Mouse (Mus musculus) telencephalon, adult 2 months (tissue): ENCODE measurements around the gene C530008M17Rik.
"Not testable (repeated sequence)": the region's sequence is repeated elsewhere in the genome, so short reads cannot be mapped to it uniquely, and the experiment has no call there.

Experiments
- DNase-seq: peaks from one replicate; pipeline ENCODE4 v3.0.0-alpha.2; 2011; ENCODE audit warnings: low read depth, low spot score

The C530008M17Rik gene

DNA sequence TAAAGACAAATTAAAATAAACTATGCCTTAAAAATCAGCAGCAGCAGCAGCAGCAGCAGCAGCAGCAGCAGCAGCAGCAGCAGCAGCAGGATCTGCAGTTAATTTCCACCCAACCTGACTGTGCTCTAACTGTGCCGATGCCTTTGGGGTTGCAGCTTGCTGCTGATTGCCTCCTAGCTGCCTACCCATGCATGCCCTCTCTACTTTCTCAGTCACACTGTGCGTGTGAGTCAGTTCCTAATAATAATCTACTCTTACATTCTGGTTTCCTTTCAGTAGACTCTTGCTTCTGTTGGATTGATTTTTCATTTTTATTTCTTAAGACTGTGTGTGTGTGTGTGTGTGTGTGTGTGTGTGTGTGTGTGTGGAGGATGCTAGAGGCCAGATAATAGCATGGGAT lies 236.8 kb downstream of the C530008M17Rik start:
- DNase-seq: no peak

DNA sequence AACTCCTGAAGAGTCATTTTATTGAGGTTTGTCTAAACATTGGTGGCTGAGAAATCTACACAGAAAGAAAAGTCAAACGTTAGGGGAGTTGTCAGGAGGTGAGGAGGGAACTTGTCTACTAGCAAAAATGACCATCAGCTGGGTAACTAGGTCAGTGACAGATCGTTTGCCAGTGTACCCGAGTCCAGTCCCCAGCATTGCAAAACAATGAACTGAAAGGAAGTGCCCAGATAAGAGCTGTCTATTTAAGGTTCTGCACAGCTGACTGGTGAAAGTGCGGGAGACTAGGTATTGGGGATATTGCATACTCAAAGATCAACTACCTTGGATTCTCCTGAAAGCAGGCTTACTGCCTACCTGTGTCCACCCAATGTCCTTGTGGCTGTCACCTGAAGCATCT lies 245.8 kb downstream of the C530008M17Rik start:
- DNase-seq: no peak

DNA sequence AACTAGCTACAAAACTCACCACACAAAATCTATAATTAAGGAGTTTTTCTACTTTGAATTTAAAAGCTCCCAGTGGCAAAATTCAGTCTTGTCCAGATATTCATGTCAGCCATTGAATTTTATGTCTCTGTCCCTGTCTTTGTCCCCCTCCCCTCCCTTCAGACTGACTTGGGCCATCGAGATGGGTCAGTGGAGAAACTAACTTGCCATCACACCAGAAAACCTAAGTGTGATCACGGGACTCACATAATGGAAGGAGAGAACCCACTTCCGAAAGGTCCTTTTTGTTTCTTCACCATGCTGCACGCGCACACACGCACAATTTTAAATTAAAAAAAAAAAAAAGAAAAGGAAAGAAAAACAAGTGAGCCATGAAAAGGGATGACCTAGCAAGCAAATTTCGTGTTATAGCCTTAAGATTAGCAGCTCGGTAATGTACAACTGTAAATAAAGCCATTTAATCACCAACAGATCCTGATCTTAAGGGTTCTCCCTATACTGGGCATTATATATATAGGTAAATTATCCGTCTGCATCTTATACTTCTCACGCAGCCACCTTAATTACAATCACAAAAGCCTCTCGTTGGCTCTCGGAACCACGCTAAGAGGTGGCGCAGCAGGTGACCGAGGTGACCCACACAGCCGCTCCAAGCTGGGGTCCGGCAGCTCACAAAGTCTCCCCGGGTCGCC lies 248.5 kb downstream of the C530008M17Rik start:
- DNase-seq: no peak

DNA sequence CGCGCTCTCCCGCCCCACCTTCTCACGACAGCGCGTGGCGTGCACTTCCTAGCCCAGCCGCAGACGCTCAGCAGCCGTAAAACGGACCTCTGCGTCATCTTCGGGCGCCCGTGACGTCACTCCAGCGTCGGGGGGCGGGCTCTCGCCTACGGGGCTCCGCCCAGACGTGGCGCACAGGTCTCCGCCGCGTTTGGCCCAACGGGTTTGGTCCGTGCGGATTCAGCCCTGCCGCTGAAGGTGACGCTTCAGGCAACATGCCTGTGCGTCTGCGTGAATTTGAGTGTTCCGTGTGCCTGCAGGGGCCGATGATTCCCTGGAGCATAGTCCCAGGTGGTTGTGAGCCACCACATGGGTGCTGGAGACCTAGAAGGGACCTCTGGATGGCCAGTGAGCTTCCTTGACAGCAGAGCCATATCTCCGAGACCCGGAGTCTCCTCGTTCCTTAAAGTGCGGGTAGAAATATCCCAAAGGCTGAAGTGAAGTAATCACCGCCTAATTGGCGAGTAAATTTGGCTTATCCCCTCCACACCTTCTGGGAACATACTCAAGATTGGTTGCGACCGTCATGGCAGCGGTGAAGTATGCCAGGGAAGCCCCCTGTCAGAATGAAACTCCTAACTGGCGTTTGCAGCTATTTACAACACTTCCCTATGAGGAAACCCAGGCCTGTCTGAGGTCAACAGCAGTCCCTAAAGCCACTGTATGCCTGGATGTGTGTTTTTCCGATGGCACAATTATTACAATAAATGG lies 249.3 kb downstream of the C530008M17Rik start, which contains the start of gene Aasdh:
TSS of gene Aasdh (minus strand) at position 110 of the 750 bp plus-strand sequence.
- DNase-seq: peak; percentile 92

DNA sequence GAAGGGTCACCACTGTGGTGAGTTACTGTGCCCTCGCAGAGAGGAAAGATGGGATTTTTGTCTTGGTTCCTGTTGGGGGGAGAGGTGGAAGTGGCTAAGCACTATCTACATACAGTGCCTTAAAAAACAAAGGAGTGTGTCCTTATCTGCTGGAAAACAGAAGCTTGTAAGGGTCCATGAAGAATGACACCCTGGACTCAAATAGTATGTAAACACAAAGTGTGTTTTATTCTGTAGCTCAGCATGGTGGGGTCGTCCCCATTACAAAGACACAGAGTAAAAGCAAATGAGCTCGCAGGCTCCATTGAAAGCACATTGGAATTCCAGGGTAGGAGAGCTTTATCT lies 249.8 kb downstream of the C530008M17Rik start:
- DNase-seq: no peak

DNA sequence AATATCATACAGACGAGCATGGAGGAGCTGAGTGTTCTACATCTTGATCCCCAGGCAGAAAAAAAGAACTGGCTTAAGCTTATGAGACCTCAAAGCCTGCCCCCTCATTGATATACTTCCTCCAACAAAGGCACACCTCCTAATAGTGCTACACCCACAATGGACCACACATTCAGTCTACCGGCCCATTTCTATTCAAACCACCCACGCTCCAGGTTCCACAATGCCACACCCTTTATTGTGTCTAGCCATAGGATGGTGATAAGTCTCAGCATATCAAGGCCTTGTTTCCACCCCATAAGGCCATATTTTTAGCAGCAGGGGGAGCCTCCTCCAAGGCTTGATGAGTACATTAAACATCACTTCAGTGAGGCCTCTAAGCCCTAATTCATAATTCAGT lies 254.5 kb downstream of the C530008M17Rik start:
- no peak for DNase-seq

DNA sequence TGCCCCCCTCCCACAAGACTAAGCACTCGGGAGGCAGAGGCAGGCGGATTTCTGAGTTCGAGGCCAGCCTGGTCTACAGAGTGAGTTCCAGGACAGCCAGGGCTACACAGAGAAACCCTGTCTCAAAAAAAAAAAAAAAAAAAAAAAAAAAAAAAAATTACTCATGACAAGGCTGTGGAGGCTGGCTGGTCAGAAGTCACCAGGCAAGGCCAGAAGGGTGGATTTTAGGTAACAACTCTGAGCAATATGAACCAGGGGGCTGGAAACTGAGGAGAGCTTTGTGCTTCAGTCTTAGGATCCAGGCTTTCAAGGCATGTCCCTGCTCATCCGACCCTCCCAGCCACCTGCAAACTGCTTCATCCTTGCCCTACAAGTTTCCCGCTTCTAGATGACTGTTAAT lies 256.2 kb downstream of the C530008M17Rik start:
- DNase-seq: not testable (repeated sequence)

DNA sequence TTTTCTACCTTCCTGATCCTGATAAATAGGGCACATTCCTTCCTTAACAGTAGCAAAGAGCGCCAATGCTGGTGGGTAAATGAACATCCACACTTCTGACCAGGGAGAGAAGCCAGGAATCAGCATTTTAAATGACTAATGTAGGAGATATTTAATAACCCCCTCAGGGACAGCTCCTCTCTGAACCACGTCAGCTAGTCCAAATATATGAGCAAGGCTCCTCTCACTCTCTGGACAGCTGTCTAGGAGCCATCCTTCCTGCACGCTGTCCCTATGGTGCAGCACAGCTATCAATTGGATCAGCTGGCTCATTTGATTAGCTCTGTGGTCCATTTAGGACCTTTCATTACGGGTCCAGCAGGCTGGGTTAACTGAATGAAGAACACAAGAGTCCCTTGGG lies 266.5 kb downstream of the C530008M17Rik start:
- DNase-seq: no peak
